Mouse (Mus musculus): ENCODE results near the gene Tpcn1.

- TF ChIP-seq CTCF (IDR thresholded peaks at IDR 0.05; ENCODE audit: low read depth, low read length) (peak; percentile 63), POLR2A (IDR thresholded peaks at IDR 0.05; ENCODE audit: borderline replicate concordance, low read depth, low read length) (no peak)
Observed at GRCm38 (mm10) chr5:120600946-120601668, 12.6 kb upstream of the Tpcn1 start.
